Mouse (Mus musculus) lung, embryonic 16.5 days (tissue): ENCODE results near the gene Hoxb4. TPM values are rescaled to one million over a fixed set of nuclear protein-coding genes. Genes with fewer than 3 reads are reported as not detected.

ENCODE experiments used
- ATAC-seq: fragments of 200-750 bp; cut with Nextera tagmentation; 2 replicates; pipeline ENCODE4 v1.8.0; 2017; ENCODE audit warnings: low read depth, mild to moderate bottlenecking, moderate library complexity
- H3K27ac ChIP-seq: fragments of 300-500 bp; sonication (generic); 2 replicates; pipeline ENCODE4 v1.5.1; 2014; ENCODE audit warnings: mild to moderate bottlenecking, control low read depth, low read length
- H3K27me3 ChIP-seq: fragments of 300-500 bp; sonication (generic); 2 replicates; pipeline ENCODE4 v1.6.1; 2014; ENCODE audit warnings: low read depth, low read length, mixed read lengths; ENCODE audit not compliant: control insufficient read depth, insufficient read depth
- H3K36me3 ChIP-seq: fragments of 300-500 bp; sonication (generic); 2 replicates; pipeline ENCODE4 v1.6.1; 2014; ENCODE audit warnings: low read length; ENCODE audit not compliant: control insufficient read depth, insufficient read depth
- H3K4me1 ChIP-seq: fragments of 300-500 bp; sonication (generic); replicated peaks from 2 replicates; pipeline ENCODE4 v1.6.1; 2014; ENCODE audit warnings: low read length, mixed read lengths; ENCODE audit not compliant: control insufficient read depth, insufficient read depth
- H3K4me2 ChIP-seq: fragments of 300-500 bp; sonication (generic); 2 replicates; pipeline ENCODE4 v1.6.1; 2014; ENCODE audit warnings: low read depth, low read length, control low read depth
- H3K4me3 ChIP-seq: fragments of 300-500 bp; sonication (generic); 2 replicates; pipeline ENCODE4 v1.5.1; 2014; ENCODE audit warnings: mild to moderate bottlenecking, low read length, control low read depth
- H3K9ac ChIP-seq: fragments of 300-500 bp; sonication (generic); 2 replicates; pipeline ENCODE4 v1.6.1; 2014; ENCODE audit warnings: low read length, control low read depth
- H3K9me3 ChIP-seq: fragments of 300-500 bp; sonication (generic); 2 replicates; pipeline ENCODE4 v1.6.1; 2016; ENCODE audit warnings: low read length; ENCODE audit not compliant: control insufficient read depth
- WGBS: fragments of 180-500 bp; shearing (Covaris S2); extraction: QIAGEN DNeasy Blood & Tissue Kit; methylation state at CpG from one replicate; pipeline ENCODE4 v1.1.7; 2014; 5-methylcytosine and 5-hydroxymethylcytosine counted together
- polyA plus RNA-seq: library from polyadenylated mRNA; unstranded; fragments of >200 nt; fragmentation: Nextera tagmentation; extraction: Ambion mirVana; gene quantifications from 2 replicates; pipeline ENCODE4 v1.2.1, GENCODE M21; 2015

Gene Hoxb4
- polyA plus RNA-seq, 1 experiment from 2014 or later = 3.4 TPM

- Histone ChIP-seq H3K4me1 (no peaks in the 10 kb centered on the region), H3K4me2 (peak overlapping the region; percentile 79), H3K27me3 (peaks cover 28% of the 10 kb centered on the region), H3K4me3 (peak overlapping the region; percentile 62), H3K9me3 (no peaks in the 10 kb centered on the region), H3K36me3 (no peaks in the 10 kb centered on the region), H3K9ac (peak overlapping the region; percentile 87), H3K27ac (peak overlapping the region; percentile 97)
- WGBS = under 1% methylated on average over 28 of the region's 34 CpGs
- peak; percentile 72 for ATAC-seq
These were observed 1.2 kb downstream of the Hoxb4 start for GRCm38 (mm10) chr11:96319071-96319902.

GRCm38 (mm10) chr11:96319910-96320309 is 1.8 kb downstream of the Hoxb4 start:
- Histone ChIP-seq H3K4me3 (peak overlapping the region; percentile 62), H3K9ac (peak overlapping the region; percentile 87), H3K4me1 (no peaks in the 10 kb centered on the region), H3K27me3 (peaks cover 26% of the 10 kb centered on the region), H3K9me3 (no peaks in the 10 kb centered on the region), H3K27ac (peak overlapping the region; percentile 97), H3K4me2 (peak overlapping the region; percentile 79), H3K36me3 (no peaks in the 10 kb centered on the region)
- WGBS = 0% methylated on average over 29 of the region's 29 CpGs
- ATAC-seq = peak; percentile 10

- 14% methylated on average over 17 of the region's 17 CpGs for WGBS
- Histone ChIP-seq H3K36me3 (no peaks in the 10 kb centered on the region), H3K27me3 (peaks cover 18% of the 10 kb centered on the region), H3K4me3 (peak overlapping the region; percentile 62), H3K4me1 (no peaks in the 10 kb centered on the region), H3K9me3 (no peaks in the 10 kb centered on the region), H3K4me2 (peak overlapping the region; percentile 79), H3K9ac (peak overlapping the region; percentile 87), H3K27ac (peak overlapping the region; percentile 97)
- no peak for ATAC-seq
These were observed 2.6 kb downstream of the Hoxb4 start for GRCm38 (mm10) chr11:96320688-96321087.

- Histone ChIP-seq H3K4me2 (peak overlapping the region; percentile 79), H3K4me3 (peak overlapping the region; percentile 28), H3K27me3 (peaks cover 16% of the 10 kb centered on the region), H3K4me1 (peaks cover 1% of the 10 kb centered on the region; the same call in 1 of the 2 replicates), H3K9ac (peak overlapping the region; percentile 69), H3K27ac (peak overlapping the region; percentile 94), H3K36me3 (no peaks in the 10 kb centered on the region), H3K9me3 (no peaks in the 10 kb centered on the region)
- no peak for ATAC-seq
- WGBS = 14% methylated on average over 5 of the region's 5 CpGs
These were observed 3.8 kb downstream of the Hoxb4 start for GRCm38 (mm10) chr11:96321846-96322245.

- ATAC-seq = no peak
- Histone ChIP-seq H3K27ac (peak overlapping the region; percentile 94), H3K9ac (peak overlapping the region; percentile 69)
These were observed 4.7 kb downstream of the Hoxb4 start for GRCm38 (mm10) chr11:96322738-96323137.

GRCm38 (mm10) chr11:96323154-96323553 is 5.1 kb downstream of the Hoxb4 start, which contains the start of gene Hoxb3:
TSS of gene Hoxb3 (plus strand) at chr11:96323326.
- Histone ChIP-seq H3K4me2 (peak within 1 kb of the TSS; percentile 79), H3K27ac (peak within 1 kb of the TSS; percentile 94), H3K4me3 (peak within 1 kb of the TSS; percentile 45), H3K36me3 (no peaks in the 10 kb centered on the region), H3K9ac (peak within 1 kb of the TSS; percentile 79), H3K4me1 (peaks cover 8% of the 10 kb centered on the region), H3K27me3 (peaks cover 19% of the 10 kb centered on the region), H3K9me3 (no peaks in the 10 kb centered on the region)
- 18% methylated on average over 10 of the region's 10 CpGs for WGBS
- ATAC-seq = no peak

More at GRCm38 (mm10) chr11:96322738-96323137, 4.7 kb downstream of the Hoxb4 start:
- Histone ChIP-seq H3K4me1 (peaks cover 8% of the 10 kb centered on the region), H3K27me3 (peaks cover 23% of the 10 kb centered on the region), H3K4me3 (peak overlapping the region; percentile 45), H3K36me3 (no peaks in the 10 kb centered on the region), H3K4me2 (peak overlapping the region; percentile 79), H3K9me3 (no peaks in the 10 kb centered on the region)
- WGBS = 14% methylated on average over 6 of the region's 6 CpGs

GRCm38 (mm10) chr11:96324125-96324524 is 6.1 kb downstream of the Hoxb4 start:
- no peak for ATAC-seq
- Histone ChIP-seq H3K9me3 (no peaks in the 10 kb centered on the region), H3K36me3 (no peaks in the 10 kb centered on the region), H3K4me1 (peaks cover 10% of the 10 kb centered on the region), H3K27ac (peak overlapping the region; percentile 94), H3K4me2 (peak overlapping the region; percentile 79), H3K27me3 (peaks cover 17% of the 10 kb centered on the region), H3K9ac (peak overlapping the region; percentile 79), H3K4me3 (peak overlapping the region; percentile 45)
- 14% methylated on average over 5 of the region's 5 CpGs for WGBS

GRCm38 (mm10) chr11:96324965-96325364 is 6.9 kb downstream of the Hoxb4 start:
- H3K9me3 ChIP-seq = no peaks in the 10 kb centered on the region
- H3K36me3 ChIP-seq = no peaks in the 10 kb centered on the region
- peaks cover 15% of the 10 kb centered on the region for H3K4me1 ChIP-seq
- H3K4me2 ChIP-seq = peak overlapping the region; percentile 79
- H3K27ac ChIP-seq = peak overlapping the region; percentile 94
- H3K9ac ChIP-seq = peak overlapping the region; percentile 79
- WGBS = 15% methylated on average over 8 of the region's 8 CpGs
- ATAC-seq = no peak
- peak overlapping the region; percentile 45 for H3K4me3 ChIP-seq
- peaks cover 19% of the 10 kb centered on the region for H3K27me3 ChIP-seq

GRCm38 (mm10) chr11:96325747-96326212 is 7.7 kb downstream of the Hoxb4 start:
- WGBS = 14% methylated on average over 22 of the region's 22 CpGs
- Histone ChIP-seq H3K4me3 (peak overlapping the region; percentile 45), H3K4me2 (peak overlapping the region; percentile 79), H3K4me1 (peaks cover 19% of the 10 kb centered on the region), H3K27ac (peak overlapping the region; percentile 94), H3K36me3 (no peaks in the 10 kb centered on the region), H3K9me3 (no peaks in the 10 kb centered on the region), H3K9ac (peak overlapping the region; percentile 79), H3K27me3 (peaks cover 23% of the 10 kb centered on the region)
- no peak for ATAC-seq
